11 mouse cellular contexts compared by ENCODE assay signal in genomic region chrX:103879329-103879935, GRCm38 (mm10). TPM values are rescaled to one million over a fixed set of nuclear protein-coding genes. Genes with fewer than 3 reads are reported as not detected.
DNase-seq lines count a peak whose midpoint lies in the region; ATAC-seq and TF ChIP-seq lines count a peak whose summit lies in the region.
"Had no signal": no experiment of that assay in that cellular context is flagged by ENCODE, and none has a peak within 500 bp of the region (broad histone marks: within the 10 kb centered on the region; RNA-seq: fewer than 3 reads in every experiment).

No protein-coding gene starts in this region.

- no peaks in the 10 kb centered on the region; the same call in 1 of the 2 replicates for H3K4me1 ChIP-seq in lung, embryonic 16.5 days (replicated peaks; ENCODE audit: control insufficient read depth, insufficient read depth, low read length)
- H3K4me1 ChIP-seq in lung, adult 2 months (ENCODE audit: control insufficient read depth, insufficient read depth, low read length): no peaks in the 10 kb centered on the region
- H3K4me1 ChIP-seq in limb, embryonic 10.5 days: peaks cover 5% of the 10 kb centered on the region; the same call in 1 of the 2 replicates
- no peaks in the 10 kb centered on the region for H3K4me1 ChIP-seq in stomach, embryonic 16.5 days (ENCODE audit: control insufficient read depth, insufficient read depth, low read length)

- no peak for TF ChIP-seq CTCF in lung, adult 2 months (IDR thresholded peaks at IDR 0.05; ENCODE audit: insufficient read depth, low read length)

- peak; percentile 10 for DNase-seq in adrenal gland, adult 2 months
- no peak for DNase-seq in adrenal gland, adult 18-20 months (ENCODE audit: low spot score in 2 of 2)
- no peak for DNase-seq in lung, adult 2 months
- DNase-seq in limb, embryonic 10.5 days (ENCODE audit: low spot score): peak; percentile 27
- DNase-seq in thymus, adult 18-20 months: no peak
- DNase-seq in left cerebral cortex, adult 8-10 months (ENCODE audit: low spot score in 2 of 2): no peak
- DNase-seq: thymus, adult 2 months had no signal

- no peaks in the 10 kb centered on the region for H3K9me3 ChIP-seq in lung, embryonic 16.5 days (ENCODE audit: control insufficient read depth, low read length)
- no peaks in the 10 kb centered on the region for H3K9me3 ChIP-seq in limb, embryonic 10.5 days (replicated peaks)
- no peaks in the 10 kb centered on the region for H3K9me3 ChIP-seq in stomach, embryonic 16.5 days (replicated peaks; ENCODE audit: control insufficient read depth, low read length)

- H3K4me2 ChIP-seq in lung, embryonic 16.5 days (ENCODE audit: low read depth, low read length): peak overlapping the region; percentile 14; the same call in 1 of the 2 replicates
- peak overlapping the region; percentile 35 for H3K4me2 ChIP-seq in stomach, embryonic 16.5 days (ENCODE audit: low read depth, low read length)

- H3K9ac ChIP-seq in lung, embryonic 16.5 days (ENCODE audit: low read length): no peak overlapping the region
- no peak overlapping the region for H3K9ac ChIP-seq in stomach, embryonic 16.5 days (ENCODE audit: low read length)

- peaks cover 11% of the 10 kb centered on the region for H3K27me3 ChIP-seq in lung, embryonic 16.5 days (ENCODE audit: control insufficient read depth, insufficient read depth, low read depth, low read length)
- peaks cover 100% of the 10 kb centered on the region for H3K27me3 ChIP-seq in limb, embryonic 10.5 days (ENCODE audit: low read depth, poor library complexity, severe bottlenecking)
- H3K27me3 ChIP-seq in stomach, embryonic 16.5 days (ENCODE audit: control insufficient read depth, insufficient read depth, low read length): peaks cover 29% of the 10 kb centered on the region

- no peak overlapping the region for H3K27ac ChIP-seq in lung, embryonic 16.5 days (ENCODE audit: low read length)
- no peak overlapping the region for H3K27ac ChIP-seq in limb, embryonic 10.5 days
- H3K27ac ChIP-seq in stomach, embryonic 16.5 days (ENCODE audit: low read length): no peak overlapping the region

- 0 out of 2 replicates have a peak, but pooled peaks have one; percentile 20 for ATAC-seq in lung, embryonic 16.5 days (ENCODE audit: low read depth)
- ATAC-seq in stomach, embryonic 16.5 days (ENCODE audit: insufficient read depth, low FRiP score): no peak

- H3K36me3 ChIP-seq in lung, embryonic 16.5 days (ENCODE audit: control insufficient read depth, insufficient read depth, low read length): no peaks in the 10 kb centered on the region
- H3K36me3 ChIP-seq in limb, embryonic 10.5 days: no peaks in the 10 kb centered on the region
- no peaks in the 10 kb centered on the region for H3K36me3 ChIP-seq in stomach, embryonic 16.5 days (ENCODE audit: control insufficient read depth, insufficient read depth, low read length)

- TF ChIP-seq POLR2A in lung, adult 2 months (IDR thresholded peaks at IDR 0.05; ENCODE audit: borderline replicate concordance, extremely low read depth, low read depth, low read length): no peak

- no peak overlapping the region for H3K4me3 ChIP-seq in lung, embryonic 16.5 days (ENCODE audit: low read length)
- no peak overlapping the region for H3K4me3 ChIP-seq in lung, adult 2 months (replicated peaks; ENCODE audit: extremely low read depth, low read depth, low read length)
- H3K4me3 ChIP-seq in limb, embryonic 10.5 days: peak overlapping the region; percentile 31
- no peak overlapping the region for H3K4me3 ChIP-seq in stomach, embryonic 16.5 days (replicated peaks; ENCODE audit: low read length)
- H3K4me3 ChIP-seq: erythroblast, embryonic 14.5 days; myocyte had no signal

- 23% methylated on average over 20 of the region's 24 CpGs for WGBS in lung, embryonic 16.5 days
- WGBS in lung, adult 2 months: 32% methylated on average over 24 of the region's 24 CpGs
- WGBS in limb, embryonic 10.5 days: 19% methylated on average over 23 of the region's 24 CpGs
- WGBS in stomach, embryonic 16.5 days: 23% methylated on average over 17 of the region's 24 CpGs

RNA-seq across cellular contexts. Expression of gene Slc16a2, which starts 57.6 kb away (rescaled TPM):
- total RNA-seq in adrenal gland, adult 2 months (2021): 10 to 100 TPM; 30.7 to 46.6 TPM
- 45.9 and 51.8 TPM in 2 replicates for polyA plus RNA-seq in adrenal gland, adult 2 months (2012; rRNA removed)
- 10 to 100 TPM; 25.2 to 52.4 TPM for total RNA-seq in adrenal gland, adult 18-20 months (2021)
- 20.7 and 22.9 TPM in 2 replicates for polyA plus RNA-seq in lung, embryonic 16.5 days (2015; fragmentation: Nextera tagmentation; extraction: Ambion mirVana)
- polyA plus RNA-seq in lung, adult 2 months (2012; rRNA removed): 32.6 and 35.0 TPM in 2 replicates
- 9.8 and 14.8 TPM in 2 replicates for polyA plus RNA-seq in limb, embryonic 10.5 days (2016; fragmentation: Nextera tagmentation; extraction: Ambion mirVana)
- 9.8 and 10.2 TPM in 2 replicates for polyA plus RNA-seq in stomach, embryonic 16.5 days (2015; fragmentation: Nextera tagmentation; extraction: Ambion mirVana)
- total RNA-seq in left cerebral cortex, adult 8-10 months (2022): 10 to 100 TPM; 27.4 to 30.3 (median 28.8) TPM

Comparison
In these comparisons a context has a peak if more than half of its experiments do, and no peak if none do; other contexts are left out.
1. DNase-seq: peak in adrenal gland, adult 2 months (single experiment) and limb, embryonic 10.5 days (single experiment); none in adrenal gland, adult 18-20 months (0 of 2), lung, adult 2 months (single experiment), thymus, adult 18-20 months (0 of 2) and left cerebral cortex, adult 8-10 months (0 of 2).